Mouse (Mus musculus): ENCODE data around the gene Katna1.
"Not testable (repeated sequence)": the region's sequence is repeated elsewhere in the genome, so short reads cannot be mapped to it uniquely, and the experiment has no call there.

Gene Katna1

GRCm38 (mm10) chr10:7725751-7726500, at the start of gene Katna1:
Katna1 (plus strand) TSS chr10:7726000.
- DNase-seq (ENCODE audit: extremely low read depth, low read depth), result peak; percentile 86

- no peak for DNase-seq (ENCODE audit: extremely low read depth, low read depth)
Measured at GRCm38 (mm10) chr10:7680731-7681301, 45.0 kb upstream of the Katna1 start, which contains the start of the genes Pcmt1 and Lats1. Pcmt1 (minus strand) TSS chr10:7681136. Lats1 (plus strand) TSS chr10:7681214.

DNA sequence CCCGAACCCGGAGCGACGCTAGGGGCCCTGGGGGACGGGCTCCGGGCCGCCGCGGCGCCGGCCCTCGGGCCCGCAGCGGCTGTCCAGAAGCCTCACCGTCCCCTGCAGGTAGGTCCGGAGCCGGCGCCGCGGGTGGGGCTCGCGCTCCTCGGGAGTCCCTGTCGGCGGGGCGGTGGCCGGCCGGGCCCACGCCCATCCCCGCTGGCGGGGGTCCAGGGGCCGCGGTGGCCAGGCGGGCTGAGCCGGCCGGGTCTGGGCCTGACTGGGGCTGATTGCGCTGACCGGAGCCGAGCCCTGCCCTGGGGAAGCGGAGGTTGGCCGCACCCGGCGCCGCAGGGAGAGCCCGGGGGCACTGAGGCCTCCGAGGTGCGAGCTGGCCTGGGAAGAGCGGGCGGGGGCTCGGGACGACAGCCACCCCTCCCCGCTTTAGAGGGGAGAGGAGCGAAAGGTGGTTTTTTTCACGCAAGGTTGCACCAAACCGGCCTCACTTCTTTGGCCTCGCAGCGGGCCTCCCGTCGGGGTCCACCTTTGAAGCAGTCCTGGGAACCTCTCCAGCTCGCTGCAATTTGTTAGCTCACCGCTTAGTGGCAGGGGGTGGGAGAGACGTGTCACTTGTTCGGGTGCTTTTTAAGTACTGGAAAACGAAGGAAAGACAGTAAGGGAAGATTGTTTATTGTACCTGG, 44.3 kb upstream of the Katna1 start:
- DNase-seq (ENCODE audit: extremely low read depth, low read depth), result no peak

- no peak for DNase-seq (ENCODE audit: extremely low read depth, low read depth)
Measured at GRCm38 (mm10) chr10:7682249-7682648, 43.6 kb upstream of the Katna1 start.

DNA sequence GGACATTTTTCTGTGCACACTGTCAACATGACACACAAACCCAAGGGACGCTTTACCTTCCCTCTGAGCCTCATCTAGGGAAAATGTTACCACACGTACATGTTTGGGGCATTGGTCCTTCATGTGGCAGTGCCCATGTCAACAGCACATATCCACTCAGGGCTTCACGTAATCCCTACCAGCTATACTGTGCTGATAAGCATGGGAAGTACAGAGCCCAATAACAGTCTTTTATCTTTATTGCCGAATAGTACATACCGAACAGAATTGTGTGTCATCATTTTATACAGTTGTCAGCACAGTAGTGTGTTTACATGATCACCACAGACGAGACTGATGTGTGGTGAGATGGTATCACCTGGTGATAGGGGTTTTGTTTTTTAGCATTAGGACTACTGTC, 38.9 kb upstream of the Katna1 start:
- DNase-seq (ENCODE audit: extremely low read depth, low read depth), result no peak

DNA sequence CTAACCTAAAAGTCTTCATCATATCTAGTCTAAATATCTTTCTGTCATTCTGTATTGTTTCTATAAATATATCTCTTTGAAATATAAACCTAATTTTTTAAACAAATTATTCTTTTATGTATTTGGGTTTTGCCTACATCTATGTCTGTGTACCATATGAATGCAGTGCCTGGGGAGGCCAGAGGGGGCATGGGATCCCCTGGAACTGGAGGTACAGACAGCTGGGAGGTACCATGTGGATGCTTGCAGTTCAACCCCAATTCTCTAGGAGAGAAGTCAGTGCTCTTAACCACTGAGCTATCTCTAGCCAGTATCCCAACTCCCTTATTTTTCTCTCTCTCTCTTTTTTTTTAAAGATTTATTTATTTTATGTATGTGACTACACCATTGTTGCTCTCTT, 30.5 kb upstream of the Katna1 start:
- DNase-seq (ENCODE audit: extremely low read depth, low read depth), result no peak

GRCm38 (mm10) chr10:7700120-7700519, 25.7 kb upstream of the Katna1 start:
- no peak for DNase-seq (ENCODE audit: extremely low read depth, low read depth)

DNA sequence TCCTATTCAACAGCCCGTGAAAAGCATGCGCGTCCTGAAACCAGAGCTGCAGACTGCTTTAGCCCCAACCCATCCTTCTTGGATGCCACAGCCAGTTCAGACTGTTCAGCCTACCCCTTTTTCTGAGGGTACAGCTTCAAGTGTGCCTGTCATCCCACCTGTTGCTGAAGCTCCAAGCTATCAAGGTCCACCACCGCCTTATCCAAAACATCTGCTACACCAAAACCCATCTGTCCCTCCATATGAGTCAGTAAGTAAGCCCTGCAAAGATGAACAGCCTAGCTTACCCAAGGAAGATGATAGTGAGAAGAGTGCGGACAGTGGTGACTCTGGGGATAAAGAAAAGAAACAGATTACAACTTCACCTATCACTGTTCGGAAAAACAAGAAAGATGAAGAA, 23.2 kb upstream of the Katna1 start:
- DNase-seq (ENCODE audit: extremely low read depth, low read depth), result no peak

DNA sequence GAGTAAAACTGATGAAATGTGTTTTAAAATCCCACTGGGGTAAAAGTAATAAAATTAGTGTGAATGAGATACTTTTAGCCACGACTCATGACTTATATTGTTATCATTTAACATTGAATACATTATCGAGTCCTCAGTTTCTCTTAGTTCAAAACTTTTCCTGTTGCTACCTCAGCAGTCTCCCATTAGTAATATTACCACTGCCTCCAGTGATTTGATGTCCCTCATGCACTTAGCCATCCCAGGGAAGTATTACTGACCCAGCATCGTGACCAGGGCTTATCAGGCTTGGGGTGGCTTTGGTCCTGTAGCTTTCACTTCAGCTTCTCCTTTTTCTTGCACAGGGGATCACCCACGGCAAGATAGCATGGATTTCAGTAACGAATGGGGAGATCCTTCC, 15.7 kb upstream of the Katna1 start:
- no peak for DNase-seq (ENCODE audit: extremely low read depth, low read depth)

DNA sequence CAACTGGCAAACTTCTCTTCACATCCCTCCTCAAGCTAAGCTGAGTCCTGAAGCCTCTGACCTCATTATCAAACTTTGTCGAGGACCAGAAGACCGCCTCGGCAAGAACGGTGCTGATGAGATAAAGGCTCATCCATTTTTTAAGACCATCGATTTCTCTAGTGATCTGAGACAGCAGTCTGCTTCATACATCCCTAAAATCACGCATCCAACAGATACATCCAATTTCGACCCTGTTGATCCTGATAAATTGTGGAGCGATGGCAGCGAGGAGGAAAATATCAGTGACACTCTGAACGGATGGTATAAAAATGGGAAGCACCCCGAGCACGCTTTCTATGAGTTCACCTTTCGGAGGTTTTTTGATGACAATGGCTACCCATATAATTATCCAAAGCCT, 13.3 kb upstream of the Katna1 start:
- no peak for DNase-seq (ENCODE audit: extremely low read depth, low read depth)

- no peak for DNase-seq (ENCODE audit: extremely low read depth, low read depth)
Measured at GRCm38 (mm10) chr10:7715056-7715455, 10.7 kb upstream of the Katna1 start.

- no peak for DNase-seq (ENCODE audit: extremely low read depth, low read depth)
Measured at GRCm38 (mm10) chr10:7726501-7726812, 657 bp downstream of the Katna1 start.

GRCm38 (mm10) chr10:7727011-7727410, 1.2 kb downstream of the Katna1 start:
- peak; percentile 18 for DNase-seq (ENCODE audit: extremely low read depth, low read depth)

DNA sequence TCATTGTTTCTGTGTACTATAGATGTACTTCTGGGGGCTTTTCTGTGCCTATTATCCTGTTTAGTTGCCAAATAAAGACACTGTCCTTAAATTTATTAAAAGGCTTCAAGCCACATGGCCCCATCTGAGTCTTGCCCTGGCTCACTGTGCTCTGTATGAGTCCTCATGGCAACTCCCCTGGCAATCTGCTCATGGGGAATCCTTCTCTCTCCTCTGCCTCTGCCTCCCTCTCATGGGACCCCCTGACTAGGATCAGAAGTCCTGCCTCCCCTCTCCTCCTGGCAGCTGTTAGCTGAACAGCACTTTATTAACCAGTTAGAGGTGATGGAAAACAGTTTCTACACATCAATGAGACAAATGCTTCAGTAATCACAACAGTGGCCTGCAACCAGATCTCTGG, 5.8 kb downstream of the Katna1 start:
- no peak for DNase-seq (ENCODE audit: extremely low read depth, low read depth)

- DNase-seq (ENCODE audit: extremely low read depth, low read depth), result no peak
Measured at GRCm38 (mm10) chr10:7737122-7737521, 11.3 kb downstream of the Katna1 start.

- DNase-seq (ENCODE audit: extremely low read depth, low read depth), result no peak
Measured at GRCm38 (mm10) chr10:7737914-7738313, 12.1 kb downstream of the Katna1 start.

- DNase-seq (ENCODE audit: extremely low read depth, low read depth), result not testable (repeated sequence)
Measured at GRCm38 (mm10) chr10:7745528-7745927, 19.7 kb downstream of the Katna1 start.

GRCm38 (mm10) chr10:7748752-7749151, 23.0 kb downstream of the Katna1 start:
- DNase-seq (ENCODE audit: extremely low read depth, low read depth), result no peak

GRCm38 (mm10) chr10:7757544-7757943, 31.7 kb downstream of the Katna1 start:
- peak; percentile 58 for DNase-seq (ENCODE audit: extremely low read depth, low read depth)

DNA sequence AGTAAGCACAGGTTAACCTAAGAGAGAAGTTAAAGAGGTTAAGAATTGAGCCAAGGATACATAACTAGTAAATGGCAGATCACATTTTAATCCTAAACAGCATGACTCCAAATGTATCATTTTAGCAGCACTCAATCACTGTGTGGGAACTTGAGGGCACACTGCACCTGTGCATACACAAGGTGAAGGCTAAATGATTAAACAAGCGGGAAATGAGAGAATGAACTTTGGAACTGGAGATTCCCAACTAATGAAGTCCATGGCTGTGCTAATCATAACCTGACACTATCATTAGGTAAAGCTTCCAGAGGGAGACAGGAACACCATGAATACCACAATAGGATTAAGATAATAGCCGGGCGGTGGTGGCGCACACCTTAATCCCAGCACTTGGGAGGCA, 46.5 kb downstream of the Katna1 start:
- no peak for DNase-seq (ENCODE audit: extremely low read depth, low read depth)

DNA sequence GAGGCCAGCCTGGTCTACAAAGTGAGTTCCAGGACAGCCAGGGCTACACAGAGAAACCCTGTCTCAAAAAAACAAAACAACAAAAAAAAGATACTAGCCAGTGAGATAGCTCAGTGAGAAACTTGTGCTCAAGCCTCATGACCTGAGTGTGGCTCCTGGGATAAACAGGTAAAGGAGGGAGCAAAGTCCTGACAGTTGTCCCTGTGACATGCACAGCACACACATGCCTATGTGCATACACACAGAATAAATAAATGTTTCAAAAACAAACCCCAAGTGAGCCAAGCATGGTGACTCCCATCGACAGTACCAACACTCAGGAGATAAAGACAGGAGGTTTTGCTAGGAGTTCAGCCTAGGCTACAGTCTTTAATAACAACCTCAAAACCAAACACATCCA, 47.0 kb downstream of the Katna1 start:
- no peak for DNase-seq (ENCODE audit: extremely low read depth, low read depth)

GRCm38 (mm10) chr10:7775421-7775820, 49.6 kb downstream of the Katna1 start:
- no peak for DNase-seq (ENCODE audit: extremely low read depth, low read depth)

DNA sequence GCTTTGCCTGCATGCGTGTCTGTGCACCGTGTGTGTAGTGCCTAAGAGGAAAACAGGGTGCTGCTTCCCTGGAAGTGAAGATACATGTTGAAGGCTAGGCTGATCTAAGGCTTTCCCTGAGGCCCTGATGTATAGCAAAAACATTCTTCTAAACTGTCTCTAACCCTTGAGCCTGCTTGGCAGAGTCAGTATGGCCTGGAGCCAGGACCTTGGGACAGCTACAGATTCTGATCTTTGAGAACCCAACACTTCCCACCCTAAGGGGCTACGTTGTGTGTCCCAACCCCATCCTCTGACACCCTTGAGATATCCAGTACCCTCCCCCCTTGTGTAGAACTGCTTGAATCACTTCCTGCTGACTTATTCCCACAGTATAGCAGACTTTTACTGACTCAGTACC, 52.6 kb downstream of the Katna1 start:
- DNase-seq (ENCODE audit: extremely low read depth, low read depth), result no peak

Data from MEL-GATA-1-ER (cell line).